Mouse (Mus musculus) liver, adult 2 months (tissue): ENCODE data around the gene Dio1.

Experiments
- CTCF ChIP-seq: fragments of 200-500 bp; IDR thresholded peaks from 2 replicates; pipeline ENCODE4 v1.5.1; 2011; ENCODE audit warnings: low read depth, low read length, control low read depth
- POLR2A ChIP-seq: fragments of 200-500 bp; IDR thresholded peaks from 2 replicates; pipeline ENCODE4 v1.6.1; 2011; ENCODE audit warnings: low read length, control low read depth; ENCODE audit not compliant: insufficient read depth; ENCODE audit errors: extremely low read depth

- TF ChIP-seq CTCF (no peak), POLR2A (no peak)
These were observed 59.9 kb downstream of the Dio1 start for GRCm38 (mm10) chr4:107247110-107247509.
